Mouse (Mus musculus) kidney, embryonic 14.5 days (tissue): ENCODE measurements around the gene Adap1. TPM values are rescaled to one million over a fixed set of nuclear protein-coding genes. Genes with fewer than 3 reads are reported as not detected.

Experiments
- ATAC-seq: fragments of 200-750 bp; cut with Nextera tagmentation; 2 replicates; pipeline ENCODE4 v1.8.0; 2017; ENCODE audit warnings: moderate number of reproducible peaks, mild to moderate bottlenecking, moderate TSS enrichment, moderate library complexity; ENCODE audit not compliant: low FRiP score, low TSS enrichment
- H3K27ac ChIP-seq: fragments of 300-500 bp; sonication (generic); 2 replicates; pipeline ENCODE4 v1.5.1; 2014; ENCODE audit warnings: low read depth, mild to moderate bottlenecking, low read length, moderate library complexity, mixed read lengths
- H3K27me3 ChIP-seq: fragments of 300-500 bp; sonication (generic); 2 replicates; pipeline ENCODE4 v1.6.1; 2014; ENCODE audit warnings: mild to moderate bottlenecking, low read length; ENCODE audit not compliant: control insufficient read depth, insufficient read depth
- H3K36me3 ChIP-seq: fragments of 300-500 bp; sonication (generic); 2 replicates; pipeline ENCODE4 v1.6.1; 2014; ENCODE audit warnings: low read length, mixed read lengths; ENCODE audit not compliant: control insufficient read depth, insufficient read depth
- H3K4me1 ChIP-seq: fragments of 300-500 bp; sonication (generic); 2 replicates; pipeline ENCODE4 v1.6.1; 2014; ENCODE audit warnings: low read length, mixed read lengths; ENCODE audit not compliant: control insufficient read depth, insufficient read depth
- H3K4me2 ChIP-seq: fragments of 300-500 bp; sonication (generic); replicated peaks from 2 replicates; pipeline ENCODE4 v1.6.1; 2014; ENCODE audit warnings: low read depth, mild to moderate bottlenecking, low read length
- H3K4me3 ChIP-seq: fragments of 300-500 bp; sonication (generic); 2 replicates; pipeline ENCODE4 v1.5.1; 2014; ENCODE audit warnings: mild to moderate bottlenecking, low read length
- H3K9ac ChIP-seq: fragments of 300-500 bp; sonication (generic); 2 replicates; pipeline ENCODE4 v1.6.1; 2014; ENCODE audit warnings: low read depth, mild to moderate bottlenecking, low read length, moderate library complexity
- H3K9me3 ChIP-seq: fragments of 300-500 bp; sonication (generic); 2 replicates; pipeline ENCODE4 v1.6.1; 2016; ENCODE audit warnings: low read length; ENCODE audit not compliant: control insufficient read depth
- WGBS: fragments of 180-500 bp; shearing (Covaris S2); extraction: QIAGEN DNeasy Blood & Tissue Kit; methylation state at CpG from one replicate; pipeline ENCODE4 v1.1.7; 2014; 5-methylcytosine and 5-hydroxymethylcytosine counted together
- polyA plus RNA-seq: library from polyadenylated mRNA; unstranded; fragments of >200 nt; fragmentation: Nextera tagmentation; extraction: Ambion mirVana; gene quantifications from 2 replicates; pipeline ENCODE4 v1.2.1, GENCODE M21; 2014

Gene Adap1
- polyA plus RNA-seq, 1 experiment from 2014 or later, result 0.89 TPM

GRCm38 (mm10) chr5:139332590-139333272 lies 7.3 kb upstream of the Adap1 start:
- Histone ChIP-seq H3K9ac (no peak overlapping the region), H3K4me3 (no peak overlapping the region), H3K27ac (no peak overlapping the region), H3K9me3 (no peaks in the 10 kb centered on the region), H3K36me3 (peaks cover 15% of the 10 kb centered on the region), H3K4me2 (no peak overlapping the region), H3K4me1 (no peaks in the 10 kb centered on the region), H3K27me3 (no peaks in the 10 kb centered on the region)
- WGBS, result 79% methylated on average over 8 of the region's 8 CpGs
- ATAC-seq, result no peak

- H3K27ac ChIP-seq, result no peak overlapping the region
- H3K27me3 ChIP-seq, result no peaks in the 10 kb centered on the region
- H3K36me3 ChIP-seq, result peaks cover 8% of the 10 kb centered on the region
- no peaks in the 10 kb centered on the region for H3K4me1 ChIP-seq
- peak; percentile 26; the same call in 1 of the 2 replicates for ATAC-seq
- no peaks in the 10 kb centered on the region for H3K9me3 ChIP-seq
- H3K4me3 ChIP-seq, result no peak overlapping the region
- H3K9ac ChIP-seq, result no peak overlapping the region
- no peak overlapping the region for H3K4me2 ChIP-seq
- 21% methylated on average over 8 of the region's 8 CpGs for WGBS
These were observed 6.3 kb upstream of the Adap1 start for GRCm38 (mm10) chr5:139331742-139332141.

- H3K4me3 ChIP-seq, result no peak overlapping the region
- H3K4me2 ChIP-seq, result no peak overlapping the region
- no peaks in the 10 kb centered on the region for H3K36me3 ChIP-seq
- H3K27me3 ChIP-seq, result peaks cover 8% of the 10 kb centered on the region; the same call in 1 of the 2 replicates
- no peaks in the 10 kb centered on the region for H3K4me1 ChIP-seq
- 67% methylated on average over 7 of the region's 7 CpGs for WGBS
- H3K27ac ChIP-seq, result no peak overlapping the region
- no peaks in the 10 kb centered on the region for H3K9me3 ChIP-seq
- no peak overlapping the region for H3K9ac ChIP-seq
- no peak for ATAC-seq
These were observed 5.3 kb upstream of the Adap1 start for GRCm38 (mm10) chr5:139330766-139331165.

- H3K9me3 ChIP-seq, result no peaks in the 10 kb centered on the region
- no peak overlapping the region for H3K4me3 ChIP-seq
- H3K27ac ChIP-seq, result no peak overlapping the region
- H3K4me2 ChIP-seq, result no peak overlapping the region
- peaks cover 8% of the 10 kb centered on the region; the same call in 1 of the 2 replicates for H3K4me1 ChIP-seq
- H3K9ac ChIP-seq, result no peak overlapping the region
- no peak for ATAC-seq
- no peaks in the 10 kb centered on the region for H3K36me3 ChIP-seq
- peaks cover 30% of the 10 kb centered on the region for H3K27me3 ChIP-seq
- 78% methylated on average over 7 of the region's 7 CpGs for WGBS
These were observed 2.2 kb upstream of the Adap1 start for GRCm38 (mm10) chr5:139327634-139328020.

- no peak overlapping the region for H3K4me2 ChIP-seq
- H3K27me3 ChIP-seq, result peaks cover 32% of the 10 kb centered on the region
- no peaks in the 10 kb centered on the region for H3K9me3 ChIP-seq
- H3K4me3 ChIP-seq, result no peak overlapping the region
- H3K36me3 ChIP-seq, result no peaks in the 10 kb centered on the region
- no peak overlapping the region for H3K27ac ChIP-seq
- no peak for ATAC-seq
- H3K9ac ChIP-seq, result no peak overlapping the region
- WGBS, result 75% methylated on average over 7 of the region's 7 CpGs
- H3K4me1 ChIP-seq, result peaks cover 8% of the 10 kb centered on the region; the same call in 1 of the 2 replicates
These were observed 1.7 kb upstream of the Adap1 start for GRCm38 (mm10) chr5:139326986-139327633.

- Histone ChIP-seq H3K36me3 (no peaks in the 10 kb centered on the region), H3K27ac (no peak overlapping the region), H3K27me3 (peaks cover 32% of the 10 kb centered on the region), H3K4me3 (no peak overlapping the region; the same call in 1 of the 2 replicates), H3K4me2 (no peak overlapping the region), H3K9ac (no peak overlapping the region), H3K4me1 (peaks cover 8% of the 10 kb centered on the region; the same call in 1 of the 2 replicates), H3K9me3 (no peaks in the 10 kb centered on the region)
- 68% methylated on average over 13 of the region's 13 CpGs for WGBS
- no peak for ATAC-seq
These were observed 782 bp upstream of the Adap1 start for GRCm38 (mm10) chr5:139326111-139326696.

GRCm38 (mm10) chr5:139324691-139325394 lies 579 bp downstream of the Adap1 start:
- peaks cover 8% of the 10 kb centered on the region; the same call in 1 of the 2 replicates for H3K4me1 ChIP-seq
- no peaks in the 10 kb centered on the region for H3K9me3 ChIP-seq
- peak overlapping the region; percentile 98 for H3K4me2 ChIP-seq
- H3K4me3 ChIP-seq, result peak overlapping the region; percentile 59
- H3K27me3 ChIP-seq, result peaks cover 32% of the 10 kb centered on the region
- H3K27ac ChIP-seq, result no peak overlapping the region
- ATAC-seq, result peak; percentile 41; the same call in 1 of the 2 replicates
- 2% methylated on average over 42 of the region's 62 CpGs for WGBS
- no peaks in the 10 kb centered on the region for H3K36me3 ChIP-seq
- H3K9ac ChIP-seq, result peak overlapping the region; percentile 69

GRCm38 (mm10) chr5:139324045-139324491 lies 1.4 kb downstream of the Adap1 start:
- Histone ChIP-seq H3K4me1 (peaks cover 8% of the 10 kb centered on the region; the same call in 1 of the 2 replicates), H3K27ac (no peak overlapping the region), H3K9me3 (no peaks in the 10 kb centered on the region), H3K4me2 (peak overlapping the region; percentile 98; the same call in 1 of the 2 replicates), H3K4me3 (no peak overlapping the region), H3K27me3 (peaks cover 32% of the 10 kb centered on the region), H3K36me3 (no peaks in the 10 kb centered on the region), H3K9ac (no peak overlapping the region)
- ATAC-seq, result no peak
- WGBS, result 57% methylated on average over 5 of the region's 5 CpGs
